Mouse (Mus musculus) limb, embryonic 12.5 days (tissue): ENCODE data around the gene Emb. TPM values are rescaled to one million over a fixed set of nuclear protein-coding genes. Genes with fewer than 3 reads are reported as not detected.

Source experiments
- ATAC-seq: fragments of 200-750 bp; cut with Nextera tagmentation; 2 replicates; pipeline ENCODE4 v1.8.0; 2017; ENCODE audit warnings: low read depth, moderate TSS enrichment; ENCODE audit not compliant: insufficient number of reproducible peaks, insufficient read depth, low FRiP score, low TSS enrichment
- H3K27ac ChIP-seq: fragments of 300-500 bp; sonication (generic); 2 replicates; pipeline ENCODE4 v1.5.1; 2016; ENCODE audit warnings: mild to moderate bottlenecking, moderate library complexity
- H3K27me3 ChIP-seq: fragments of 300-500 bp; sonication (generic); 2 replicates; pipeline ENCODE4 v1.6.1; 2016; ENCODE audit warnings: mild to moderate bottlenecking, moderate library complexity
- H3K36me3 ChIP-seq: fragments of 300-500 bp; sonication (generic); 2 replicates; pipeline ENCODE4 v1.6.1; 2016; ENCODE audit warnings: mild to moderate bottlenecking, moderate library complexity
- H3K4me1 ChIP-seq: fragments of 300-500 bp; sonication (generic); replicated peaks from 2 replicates; pipeline ENCODE4 v1.6.1; 2016
- H3K4me2 ChIP-seq: fragments of 300-500 bp; sonication (generic); 2 replicates; pipeline ENCODE4 v1.6.1; 2016; ENCODE audit warnings: mild to moderate bottlenecking, moderate library complexity
- H3K4me3 ChIP-seq: fragments of 300-500 bp; sonication (generic); replicated peaks from 2 replicates; pipeline ENCODE4 v1.5.1; 2016; ENCODE audit warnings: mild to moderate bottlenecking
- H3K9ac ChIP-seq: fragments of 300-500 bp; sonication (generic); replicated peaks from 2 replicates; pipeline ENCODE4 v1.6.1; 2016; ENCODE audit warnings: mild to moderate bottlenecking, moderate library complexity
- H3K9me3 ChIP-seq: fragments of 300-500 bp; sonication (generic); 2 replicates; pipeline ENCODE4 v1.6.1; 2016; ENCODE audit warnings: mild to moderate bottlenecking, moderate library complexity
- WGBS: fragments of 180-500 bp; shearing (Covaris S2); methylation state at CpG from one replicate; pipeline ENCODE4 v1.1.7; 2016; 5-methylcytosine and 5-hydroxymethylcytosine counted together
- polyA plus RNA-seq: library from polyadenylated mRNA; unstranded; fragments of >200 nt; fragmentation: Nextera tagmentation; extraction: Ambion mirVana; gene quantifications from 2 replicates; pipeline ENCODE4 v1.2.1, GENCODE M21; 2016

The Emb gene
- polyA plus RNA-seq, 1 experiment from 2014 or later = 25.7 TPM

- H3K4me2 ChIP-seq = no peak overlapping the region
- no peak overlapping the region for H3K27ac ChIP-seq
- no peaks in the 10 kb centered on the region for H3K36me3 ChIP-seq
- no peak overlapping the region for H3K4me3 ChIP-seq
- no peak overlapping the region for H3K9ac ChIP-seq
- H3K4me1 ChIP-seq = 0 out of 2 replicates have a peak, but pooled peaks cover 4% of the 10 kb centered on the region
- H3K9me3 ChIP-seq = no peaks in the 10 kb centered on the region
- ATAC-seq = no peak
- WGBS = 92% methylated on average over 5 of the region's 5 CpGs
- H3K27me3 ChIP-seq = no peaks in the 10 kb centered on the region
Measured at GRCm38 (mm10) chr13:117242621-117243020, 34.3 kb downstream of the Emb start.

GRCm38 (mm10) chr13:117260704-117261103 is 52.4 kb downstream of the Emb start:
- no peak overlapping the region for H3K4me2 ChIP-seq
- H3K4me3 ChIP-seq = no peak overlapping the region
- no peak for ATAC-seq
- H3K9me3 ChIP-seq = no peaks in the 10 kb centered on the region
- no peak overlapping the region for H3K27ac ChIP-seq
- H3K4me1 ChIP-seq = no peaks in the 10 kb centered on the region
- H3K9ac ChIP-seq = no peak overlapping the region
- H3K36me3 ChIP-seq = no peaks in the 10 kb centered on the region
- no peaks in the 10 kb centered on the region for H3K27me3 ChIP-seq
- 94% methylated on average over 4 of the region's 4 CpGs for WGBS

DNA sequence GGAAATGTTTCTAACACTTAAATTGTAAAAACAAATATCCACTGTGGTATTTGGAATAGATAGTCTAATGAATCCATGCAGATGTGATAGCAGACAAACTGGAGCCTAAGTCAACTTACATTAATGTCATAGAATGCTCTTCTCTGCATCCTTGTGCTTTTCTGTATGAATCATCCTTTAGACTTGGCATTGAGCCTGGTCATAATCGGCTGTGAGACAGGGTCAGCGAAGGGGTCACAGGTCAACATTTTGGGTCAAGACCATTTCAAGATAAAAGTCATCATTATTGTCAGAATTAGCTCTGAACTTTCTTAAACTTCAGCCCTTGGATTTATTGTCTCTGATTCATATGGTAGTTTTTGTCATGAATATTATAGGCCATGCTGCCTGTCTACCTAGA is 57.8 kb downstream of the Emb start:
- no peak overlapping the region for H3K9ac ChIP-seq
- no peaks in the 10 kb centered on the region for H3K4me1 ChIP-seq
- H3K4me2 ChIP-seq = no peak overlapping the region
- ATAC-seq = no peak
- 79% methylated on average over 2 of the region's 2 CpGs for WGBS
- H3K36me3 ChIP-seq = peaks cover 4% of the 10 kb centered on the region; the same call in 1 of the 2 replicates
- no peak overlapping the region for H3K4me3 ChIP-seq
- no peaks in the 10 kb centered on the region for H3K9me3 ChIP-seq
- no peaks in the 10 kb centered on the region for H3K27me3 ChIP-seq
- H3K27ac ChIP-seq = no peak overlapping the region

GRCm38 (mm10) chr13:117267963-117268362 is 59.6 kb downstream of the Emb start:
- Histone ChIP-seq H3K4me1 (no peaks in the 10 kb centered on the region), H3K36me3 (peaks cover 4% of the 10 kb centered on the region; the same call in 1 of the 2 replicates), H3K4me3 (no peak overlapping the region), H3K27me3 (no peaks in the 10 kb centered on the region), H3K27ac (no peak overlapping the region), H3K9ac (no peak overlapping the region), H3K4me2 (no peak overlapping the region), H3K9me3 (no peaks in the 10 kb centered on the region)
- 0 out of 2 replicates have a peak, but pooled peaks have one; percentile 26 for ATAC-seq
- WGBS = 95% methylated on average over 14 of the region's 14 CpGs

DNA sequence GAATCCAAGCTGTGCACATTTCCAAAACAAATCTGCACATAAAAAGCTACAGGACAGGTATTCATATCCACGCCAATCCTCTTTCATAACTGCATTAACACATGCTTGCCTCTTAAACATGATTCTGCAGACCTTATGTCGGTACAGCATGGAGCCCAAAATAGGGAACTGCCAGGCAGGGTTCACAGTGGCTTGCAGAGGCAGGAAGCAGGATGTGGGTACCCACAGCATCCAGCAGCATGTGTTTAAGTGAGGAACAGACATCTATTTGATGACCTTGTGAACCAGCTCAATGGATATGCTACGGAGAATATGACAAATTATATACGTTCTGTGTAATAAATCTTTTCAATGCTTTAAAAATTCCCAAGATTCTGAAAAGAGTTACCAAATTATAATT is 75.7 kb downstream of the Emb start:
- no peak for ATAC-seq
- Histone ChIP-seq H3K4me3 (no peak overlapping the region), H3K9ac (no peak overlapping the region), H3K4me1 (no peaks in the 10 kb centered on the region), H3K9me3 (no peaks in the 10 kb centered on the region), H3K27me3 (no peaks in the 10 kb centered on the region), H3K27ac (no peak overlapping the region), H3K4me2 (no peak overlapping the region), H3K36me3 (no peaks in the 10 kb centered on the region)
- WGBS = 80% methylated on average over 4 of the region's 4 CpGs

DNA sequence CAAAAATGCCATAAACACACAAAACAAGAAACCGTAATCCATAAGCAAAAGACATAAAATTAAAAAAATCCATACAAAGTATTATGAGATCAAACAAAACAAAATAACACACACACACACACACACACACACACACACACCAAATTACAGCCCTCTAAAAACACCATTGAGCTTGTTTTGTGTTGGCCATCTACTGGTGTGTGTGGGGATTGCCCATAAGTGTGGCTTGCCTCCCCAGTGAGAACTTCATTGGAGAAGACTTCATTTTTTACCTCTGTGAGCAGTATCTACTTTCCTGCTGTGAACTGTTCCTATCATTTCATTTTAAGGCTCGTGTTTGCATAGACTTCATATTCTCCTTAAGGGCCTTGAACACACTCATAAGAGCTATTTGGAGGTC is 78.6 kb downstream of the Emb start:
- Histone ChIP-seq H3K9me3 (no peaks in the 10 kb centered on the region), H3K27me3 (no peaks in the 10 kb centered on the region), H3K27ac (no peak overlapping the region), H3K4me3 (no peak overlapping the region), H3K4me1 (no peaks in the 10 kb centered on the region), H3K4me2 (no peak overlapping the region), H3K36me3 (no peaks in the 10 kb centered on the region), H3K9ac (no peak overlapping the region)
- ATAC-seq = no peak
- WGBS = 97% methylated on average over 2 of the region's 2 CpGs

DNA sequence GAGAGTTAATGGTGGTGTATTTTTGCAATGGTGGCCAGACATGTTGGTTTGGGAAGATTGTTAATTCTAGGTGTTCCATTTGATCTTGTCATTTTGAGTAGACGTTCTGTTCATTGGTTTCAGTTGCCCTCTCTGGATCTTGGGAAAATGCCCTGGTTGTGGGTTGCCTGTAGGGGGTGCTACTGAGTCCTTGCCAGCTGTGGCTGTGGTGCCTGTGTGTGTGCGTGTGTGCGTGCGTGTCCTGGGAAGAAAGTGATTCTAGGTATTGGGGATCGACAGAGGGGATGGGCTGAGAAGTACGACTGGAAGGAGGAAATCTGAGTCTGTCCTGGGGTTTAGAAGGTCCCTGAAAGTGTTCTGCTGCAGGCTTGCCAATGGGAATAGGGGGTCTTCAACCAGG is 79.1 kb downstream of the Emb start:
- 88% methylated on average over 6 of the region's 6 CpGs for WGBS
- ATAC-seq = no peak
- H3K9me3 ChIP-seq = no peaks in the 10 kb centered on the region
- no peaks in the 10 kb centered on the region for H3K4me1 ChIP-seq
- no peak overlapping the region for H3K4me2 ChIP-seq
- H3K27me3 ChIP-seq = no peaks in the 10 kb centered on the region
- no peak overlapping the region for H3K9ac ChIP-seq
- no peak overlapping the region for H3K4me3 ChIP-seq
- H3K36me3 ChIP-seq = no peaks in the 10 kb centered on the region
- H3K27ac ChIP-seq = no peak overlapping the region

GRCm38 (mm10) chr13:117289494-117290270 is 81.3 kb downstream of the Emb start:
- WGBS = 32% methylated on average over 17 of the region's 17 CpGs
- H3K27me3 ChIP-seq = no peaks in the 10 kb centered on the region
- H3K4me1 ChIP-seq = no peaks in the 10 kb centered on the region
- H3K36me3 ChIP-seq = no peaks in the 10 kb centered on the region
- H3K4me3 ChIP-seq = peak overlapping the region; percentile 16; the same call in 1 of the 2 replicates
- peak; percentile 66; the same call in 1 of the 2 replicates for ATAC-seq
- no peaks in the 10 kb centered on the region for H3K9me3 ChIP-seq
- no peak overlapping the region for H3K27ac ChIP-seq
- H3K9ac ChIP-seq = no peak overlapping the region
- peak overlapping the region; percentile 42 for H3K4me2 ChIP-seq

- no peak overlapping the region for H3K27ac ChIP-seq
- no peaks in the 10 kb centered on the region for H3K36me3 ChIP-seq
- H3K27me3 ChIP-seq = no peaks in the 10 kb centered on the region
- H3K9me3 ChIP-seq = no peaks in the 10 kb centered on the region
- H3K4me2 ChIP-seq = peak overlapping the region; percentile 21; the same call in 1 of the 2 replicates
- 34% methylated on average over 24 of the region's 24 CpGs for WGBS
- H3K4me3 ChIP-seq = no peak overlapping the region
- H3K4me1 ChIP-seq = no peaks in the 10 kb centered on the region
- no peak overlapping the region for H3K9ac ChIP-seq
- ATAC-seq = peak; percentile 71; the same call in 1 of the 2 replicates
Measured at GRCm38 (mm10) chr13:117311446-117312225, 103.3 kb downstream of the Emb start.
